Mouse (Mus musculus) erythroblast, embryonic 14.5 days (primary cell): ENCODE results near the gene Phldb2. TPM values are rescaled to one million over a fixed set of nuclear protein-coding genes. Genes with fewer than 3 reads are reported as not detected.

Source experiments
- H3K27me3 ChIP-seq: 2 replicates; pipeline ENCODE4 v1.6.1; 2012; ENCODE audit warnings: inconsistent platforms; ENCODE audit not compliant: control insufficient read depth
- H3K36me3 ChIP-seq: 2 replicates; pipeline ENCODE4 v1.6.1; 2012; ENCODE audit warnings: mild to moderate bottlenecking, inconsistent platforms; ENCODE audit not compliant: control insufficient read depth
- H3K4me1 ChIP-seq: 2 replicates; pipeline ENCODE4 v1.6.1; 2012; ENCODE audit warnings: inconsistent platforms; ENCODE audit not compliant: control insufficient read depth
- H3K4me3 ChIP-seq: replicated peaks from 2 replicates; pipeline ENCODE3; 2012; ENCODE audit warnings: moderate library complexity, mild to moderate bottlenecking, inconsistent platforms
- H3K9me3 ChIP-seq: 2 replicates; pipeline ENCODE4 v1.6.1; 2012; ENCODE audit warnings: low read length, inconsistent platforms, mixed read lengths; ENCODE audit not compliant: control insufficient read depth
- GATA1 ChIP-seq: IDR thresholded peaks from 2 replicates; pipeline ENCODE4 v1.6.1; 2012; ENCODE audit warnings: low read length, inconsistent platforms, mixed read lengths
- TAL1 ChIP-seq: IDR thresholded peaks from 3 replicates; pipeline ENCODE4 v1.6.1; 2012; ENCODE audit warnings: low read length, inconsistent platforms, mixed read lengths
- polyA plus RNA-seq: library from polyadenylated mRNA; stranded (reverse); fragments of >175 nt; gene quantifications from 2 replicates; pipeline ENCODE4 v1.2.3, GENCODE M21; 2012

The Phldb2 gene
- polyA plus RNA-seq, 1 experiment, result 0.01 TPM

DNA sequence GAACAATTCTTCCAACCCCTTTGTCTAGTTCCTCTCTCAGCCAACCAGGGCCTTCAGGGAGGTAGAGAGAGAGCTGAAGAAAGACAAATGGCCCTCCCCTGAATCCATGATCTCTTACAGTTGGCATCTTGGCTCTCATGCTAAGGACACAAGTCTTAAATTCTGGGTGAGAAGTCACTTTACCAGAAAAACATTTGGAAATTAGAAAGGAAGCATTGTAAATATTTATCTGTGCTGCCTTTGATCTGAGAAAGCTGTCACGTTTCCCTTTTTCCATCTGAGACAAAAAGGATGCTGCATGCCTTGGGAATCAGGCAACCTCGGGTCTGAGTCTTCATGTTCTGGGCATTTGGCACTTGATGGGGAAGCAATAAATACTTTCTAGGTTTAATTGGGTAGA lies 82.7 kb downstream of the Phldb2 start:
- no peaks in the 10 kb centered on the region for H3K4me1 ChIP-seq
- H3K4me3 ChIP-seq, result no peak overlapping the region
- H3K36me3 ChIP-seq, result no peaks in the 10 kb centered on the region
- no peaks in the 10 kb centered on the region for H3K9me3 ChIP-seq
- TF ChIP-seq TAL1, result no peak
- TF ChIP-seq GATA1, result no peak
- H3K27me3 ChIP-seq, result no peaks in the 10 kb centered on the region

GRCm38 (mm10) chr16:45869044-45869443 lies 84.4 kb downstream of the Phldb2 start:
- Histone ChIP-seq H3K36me3 (no peaks in the 10 kb centered on the region), H3K4me3 (no peak overlapping the region), H3K4me1 (no peaks in the 10 kb centered on the region), H3K9me3 (no peaks in the 10 kb centered on the region), H3K27me3 (no peaks in the 10 kb centered on the region)
- TF ChIP-seq GATA1 (no peak), TAL1 (no peak)

DNA sequence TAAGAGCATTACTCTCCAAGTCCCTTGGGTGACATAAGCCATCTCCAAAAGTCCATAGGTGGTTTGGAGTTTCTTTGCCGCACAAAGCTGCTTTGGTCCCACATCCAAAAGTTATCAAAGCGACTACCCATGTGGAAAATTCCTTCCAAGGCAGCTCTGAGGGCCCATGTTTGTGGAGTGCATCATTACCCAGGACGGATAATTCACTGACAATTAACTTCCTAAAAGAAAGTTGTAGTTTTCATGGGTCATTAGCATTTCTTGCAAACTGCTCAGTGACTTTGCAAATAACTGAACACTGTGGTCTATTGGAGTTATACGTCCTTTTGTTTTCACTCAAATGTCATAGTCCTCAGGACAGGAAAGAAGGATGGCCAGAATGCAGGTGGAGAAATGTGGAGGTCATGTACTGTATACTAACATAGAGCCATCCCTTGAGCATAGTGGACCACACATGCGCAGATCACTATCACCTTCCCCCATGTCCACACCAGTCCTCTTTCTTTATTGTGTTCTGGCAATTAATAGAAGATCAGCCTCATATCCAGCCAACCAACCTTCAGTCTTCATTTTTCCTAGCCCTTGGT lies 96.0 kb downstream of the Phldb2 start:
- Histone ChIP-seq H3K27me3 (no peaks in the 10 kb centered on the region), H3K36me3 (no peaks in the 10 kb centered on the region), H3K9me3 (no peaks in the 10 kb centered on the region), H3K4me3 (no peak overlapping the region), H3K4me1 (no peaks in the 10 kb centered on the region)
- no peak for TF ChIP-seq TAL1
- no peak for TF ChIP-seq GATA1

DNA sequence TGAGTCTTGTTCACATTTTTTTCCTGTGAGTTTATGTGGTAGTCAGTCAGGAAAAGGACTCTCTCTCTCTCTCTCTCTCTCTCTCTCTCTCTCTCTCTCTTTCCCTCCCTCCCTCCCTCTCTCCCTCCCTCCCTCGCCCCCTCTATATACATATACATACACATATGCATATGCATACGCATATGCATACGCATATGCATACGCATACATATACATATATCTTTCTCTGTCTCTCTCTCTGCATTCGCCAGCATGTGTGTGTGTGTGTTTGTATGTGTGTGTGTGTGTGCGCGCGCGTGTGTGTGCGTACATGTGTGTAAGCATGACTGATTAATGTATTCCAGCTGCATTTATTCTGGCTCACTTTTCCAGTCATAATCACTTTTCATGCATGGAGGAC lies 98.9 kb downstream of the Phldb2 start:
- H3K9me3 ChIP-seq, result no peaks in the 10 kb centered on the region
- H3K4me1 ChIP-seq, result no peaks in the 10 kb centered on the region
- H3K36me3 ChIP-seq, result no peaks in the 10 kb centered on the region
- no peak overlapping the region for H3K4me3 ChIP-seq
- no peaks in the 10 kb centered on the region for H3K27me3 ChIP-seq
- TF ChIP-seq GATA1 (no peak), TAL1 (no peak)

GRCm38 (mm10) chr16:45849045-45849444 lies 104.4 kb downstream of the Phldb2 start:
- no peak for TF ChIP-seq GATA1
- TF ChIP-seq TAL1, result no peak
- peaks cover 14% of the 10 kb centered on the region for H3K27me3 ChIP-seq
- H3K9me3 ChIP-seq, result no peaks in the 10 kb centered on the region
- no peak overlapping the region for H3K4me3 ChIP-seq
- H3K4me1 ChIP-seq, result no peaks in the 10 kb centered on the region
- no peaks in the 10 kb centered on the region for H3K36me3 ChIP-seq

DNA sequence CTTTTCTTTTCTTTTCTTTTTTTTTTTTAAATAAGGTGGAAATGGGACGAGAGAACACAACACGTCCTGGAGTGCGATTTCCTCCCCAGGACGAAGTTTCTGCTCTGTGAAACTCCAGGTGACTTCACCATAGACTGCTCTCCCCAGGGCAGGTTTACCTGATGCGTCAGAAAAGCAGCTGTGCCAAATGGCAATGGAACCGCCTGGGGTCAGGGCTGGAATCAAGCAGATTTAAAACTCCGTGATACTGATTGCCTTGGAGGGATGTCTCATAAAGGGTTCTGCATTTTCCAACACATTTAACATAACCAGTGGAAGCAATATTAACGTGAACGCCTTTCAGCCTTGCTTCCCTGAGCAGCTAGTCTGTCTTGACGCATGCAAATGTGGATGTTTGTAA lies 108.5 kb downstream of the Phldb2 start:
- Histone ChIP-seq H3K27me3 (peaks cover 33% of the 10 kb centered on the region), H3K9me3 (no peaks in the 10 kb centered on the region), H3K4me3 (no peak overlapping the region)

DNA sequence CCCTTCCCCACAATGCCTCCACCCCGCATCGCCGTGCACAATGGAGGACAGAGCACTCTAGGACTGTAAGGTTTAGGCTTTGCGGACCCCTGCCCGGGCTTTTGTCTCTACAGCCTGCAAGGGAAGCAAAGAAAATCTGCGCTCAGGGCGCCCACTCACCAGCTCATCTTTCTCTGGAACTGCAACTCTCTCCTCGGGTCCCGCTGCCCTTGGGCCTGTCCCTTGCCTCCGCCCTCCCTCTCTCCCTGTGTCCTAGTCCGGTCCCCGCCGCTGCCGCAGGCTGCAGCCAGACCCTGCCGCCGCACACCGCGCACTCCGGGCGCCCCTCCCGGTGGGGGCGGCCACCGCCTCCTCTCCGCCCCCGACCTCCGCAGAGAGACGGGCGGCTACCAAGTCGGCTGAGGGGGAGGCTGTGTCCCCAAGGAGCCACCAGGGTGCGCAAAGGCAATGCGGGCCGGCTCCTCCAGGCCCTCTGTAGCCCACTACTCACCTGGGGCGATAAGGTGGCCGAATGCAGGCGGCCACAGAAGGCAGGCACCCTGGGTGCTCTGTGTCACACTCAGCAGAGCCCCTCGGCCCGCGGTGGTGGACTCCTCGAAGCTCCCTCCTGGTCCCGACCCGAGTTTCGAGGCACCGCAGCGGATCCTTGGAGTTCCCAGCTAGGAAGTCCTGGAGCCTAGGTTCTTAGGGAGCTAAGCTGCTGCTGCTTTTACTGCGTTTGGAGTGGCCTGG lies 109.2 kb downstream of the Phldb2 start:
- TF ChIP-seq TAL1, result no peak
- no peak for TF ChIP-seq GATA1

More for the DNA sequence above, 108.5 kb downstream of the Phldb2 start:
- TF ChIP-seq TAL1 (no peak), GATA1 (no peak)
- H3K4me1 ChIP-seq, result no peaks in the 10 kb centered on the region
- H3K36me3 ChIP-seq, result no peaks in the 10 kb centered on the region

DNA sequence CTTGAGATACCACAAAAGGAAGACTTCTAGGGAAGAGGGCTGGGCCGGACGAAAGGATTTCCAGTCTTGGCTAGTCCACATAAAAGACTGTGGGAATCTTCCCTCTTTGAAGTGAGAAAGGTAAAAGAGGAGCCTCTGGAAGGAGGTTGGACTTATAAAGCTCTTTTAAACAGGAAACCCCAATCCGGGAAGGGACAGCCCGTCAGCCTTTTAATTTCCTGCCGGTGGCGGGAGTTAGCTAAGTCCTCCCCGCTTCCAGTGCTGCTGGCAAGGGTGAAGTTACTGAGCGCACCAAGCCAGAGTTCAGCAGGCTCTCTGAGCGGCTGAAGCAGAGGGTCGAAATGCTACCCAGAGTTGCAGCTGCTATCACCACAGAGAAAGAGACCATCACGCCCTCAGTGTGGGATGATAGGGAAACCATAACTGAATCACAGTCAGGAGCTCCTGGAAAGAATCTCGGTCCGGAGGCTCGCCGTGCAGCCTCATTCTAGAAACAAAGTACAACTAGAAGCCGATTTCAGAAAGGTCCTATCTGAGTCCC lies 110.0 kb downstream of the Phldb2 start:
- Histone ChIP-seq H3K36me3 (no peaks in the 10 kb centered on the region), H3K4me3 (peak overlapping the region; percentile 52), H3K27me3 (peaks cover 33% of the 10 kb centered on the region), H3K4me1 (no peaks in the 10 kb centered on the region), H3K9me3 (no peaks in the 10 kb centered on the region)
- TF ChIP-seq TAL1 (no peak), GATA1 (no peak)

More for the DNA sequence above, 109.2 kb downstream of the Phldb2 start:
- H3K9me3 ChIP-seq, result no peaks in the 10 kb centered on the region
- peak overlapping the region; percentile 52 for H3K4me3 ChIP-seq
- H3K36me3 ChIP-seq, result no peaks in the 10 kb centered on the region
- peaks cover 33% of the 10 kb centered on the region for H3K27me3 ChIP-seq
- H3K4me1 ChIP-seq, result no peaks in the 10 kb centered on the region

DNA sequence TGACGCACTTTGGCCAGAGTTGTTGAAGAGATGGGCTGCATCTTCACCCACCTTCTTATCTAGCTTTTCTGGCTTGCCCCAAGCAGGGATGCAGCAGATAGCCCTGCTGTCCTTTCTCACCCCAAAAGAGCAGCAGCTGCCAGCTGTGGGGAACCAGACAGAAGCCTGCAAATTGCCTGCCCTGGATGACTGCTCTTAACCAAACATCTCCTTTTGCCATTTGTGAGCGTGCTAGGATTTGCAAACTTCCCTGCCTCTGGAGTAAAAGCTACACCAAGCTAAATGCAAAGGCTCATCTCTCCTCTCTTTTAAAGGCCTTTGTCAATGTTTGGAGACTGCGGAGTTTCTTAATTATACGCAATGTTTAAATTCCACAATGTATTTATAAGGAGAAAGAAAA lies 111.0 kb downstream of the Phldb2 start:
- H3K4me1 ChIP-seq, result no peaks in the 10 kb centered on the region
- H3K9me3 ChIP-seq, result no peaks in the 10 kb centered on the region
- TF ChIP-seq TAL1 (no peak), GATA1 (no peak)
- H3K4me3 ChIP-seq, result no peak overlapping the region
- H3K27me3 ChIP-seq, result peaks cover 33% of the 10 kb centered on the region
- H3K36me3 ChIP-seq, result no peaks in the 10 kb centered on the region
